Mouse (Mus musculus) liver, adult 2 months (tissue): ENCODE measurements around the gene Ovol2.

Source experiments
- CTCF ChIP-seq: fragments of 200-500 bp; IDR thresholded peaks from 2 replicates; pipeline ENCODE4 v1.5.1; 2011; ENCODE audit warnings: low read depth, low read length, control low read depth
- POLR2A ChIP-seq: fragments of 200-500 bp; IDR thresholded peaks from 2 replicates; pipeline ENCODE4 v1.6.1; 2011; ENCODE audit warnings: low read length, control low read depth; ENCODE audit not compliant: insufficient read depth; ENCODE audit errors: extremely low read depth

DNA sequence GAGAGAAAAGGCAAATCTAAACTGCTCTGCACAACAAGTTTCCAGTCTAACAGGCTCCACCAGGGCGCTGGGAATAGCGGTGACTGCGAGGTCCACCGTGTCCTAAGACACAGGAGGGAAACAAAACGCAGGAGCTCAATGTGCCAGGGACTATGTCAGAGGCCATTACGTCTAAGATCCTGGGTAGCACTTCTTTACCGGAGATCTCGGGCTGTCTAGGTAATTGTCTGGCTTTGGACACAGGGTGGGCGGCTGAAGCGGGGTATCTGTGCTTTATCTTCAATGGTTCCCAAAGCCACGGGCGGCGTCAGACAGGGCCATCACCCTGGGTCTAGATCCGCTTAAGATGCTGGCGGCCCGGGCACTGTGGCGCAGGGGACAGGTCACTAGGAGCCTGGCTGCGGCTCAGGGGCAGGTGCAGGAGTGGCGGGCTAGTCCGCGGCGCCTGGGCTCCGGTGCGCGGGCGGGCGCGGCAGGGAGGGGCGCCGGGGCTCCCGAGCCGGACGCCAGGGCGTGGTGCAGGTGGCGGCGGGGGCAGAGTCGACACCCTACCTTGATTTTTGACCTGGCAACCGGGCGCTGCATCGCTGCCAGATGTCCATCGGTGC, 1.5 kb downstream of the Ovol2 start:
- TF ChIP-seq POLR2A (no peak), CTCF (no peak)
